In genomic region chr2:71941721-71942087, GRCm38 (mm10) we compare ENCODE assay signal across 17 mouse cellular contexts. TPM values are rescaled to one million over a fixed set of nuclear protein-coding genes. Genes with fewer than 3 reads are reported as not detected.
"Had no signal": no experiment of that assay in that cellular context is flagged by ENCODE, and none has a peak within 500 bp of the region (broad histone marks: within the 10 kb centered on the region; RNA-seq: fewer than 3 reads in every experiment).

No protein-coding gene starts in this region.

- DNase-seq: lung, adult 18-20 months; lung, embryonic 14.5 days; lung, postnatal 10 days; lung, postnatal 4 days; midbrain, embryonic 14.5 days; right cerebral cortex, postnatal 14 days; thymus, postnatal 4 days had no signal

- H3K27me3 ChIP-seq: midbrain, embryonic 12.5 days; neural tube, embryonic 13.5 days; neural tube, embryonic 15.5 days; stomach, embryonic 15.5 days had no signal

- ATAC-seq: midbrain, embryonic 16.5 days had no signal

- H3K4me3 ChIP-seq: midbrain, embryonic 10.5 days; midbrain, embryonic 12.5 days; myocyte; neural tube, embryonic 13.5 days; neural tube, embryonic 15.5 days; stomach, embryonic 15.5 days had no signal

- H3K27ac ChIP-seq: liver, embryonic 14.5 days; midbrain, embryonic 10.5 days; midbrain, embryonic 12.5 days; neural tube, embryonic 13.5 days; neural tube, embryonic 15.5 days; stomach, embryonic 15.5 days; stomach, postnatal 0 days had no signal

- H3K9ac ChIP-seq: liver, embryonic 14.5 days; lung, embryonic 14.5 days; midbrain, embryonic 12.5 days; neural tube, embryonic 13.5 days; neural tube, embryonic 15.5 days; stomach, embryonic 15.5 days had no signal

- H3K36me3 ChIP-seq: midbrain, embryonic 10.5 days; midbrain, embryonic 12.5 days; neural tube, embryonic 13.5 days; neural tube, embryonic 15.5 days; stomach, embryonic 15.5 days had no signal

- H3K4me1 ChIP-seq: midbrain, embryonic 12.5 days; neural tube, embryonic 13.5 days; neural tube, embryonic 15.5 days; stomach, embryonic 15.5 days had no signal

- H3K9me3 ChIP-seq: midbrain, embryonic 10.5 days; midbrain, embryonic 12.5 days; neural tube, embryonic 13.5 days; neural tube, embryonic 15.5 days; stomach, embryonic 15.5 days had no signal

RNA-seq across cellular contexts. Expression of gene Rapgef4, which starts 39.3 kb away (rescaled TPM):
- total RNA-seq: megakaryocyte-erythroid progenitor cell, adult 5-6 weeks had no signal
